Mouse (Mus musculus): ENCODE data around the gene Fam71f1.

GRCm38 (mm10) chr6:29382442-29382841 lies 63.5 kb downstream of the Fam71f1 start:
- TF ChIP-seq POLR2A (IDR thresholded peaks at IDR 0.05; ENCODE audit: insufficient read length, low read depth) = no peak
- no peak for TF ChIP-seq MYOD1 (IDR thresholded peaks at IDR 0.05; ENCODE audit: control insufficient read depth in 1 of 3, insufficient read length in 2 of 3, low read depth in 2 of 3)
- TF ChIP-seq MAX (IDR thresholded peaks at IDR 0.05; ENCODE audit: low read depth) = no peak
- no peak for TF ChIP-seq TCF12 (IDR thresholded peaks at IDR 0.05; ENCODE audit: insufficient read depth, poor library complexity, severe bottlenecking)
- TF ChIP-seq POLR2AphosphoS2 (IDR thresholded peaks at IDR 0.05; ENCODE audit: insufficient read length, low read depth) = no peak
- no peak for TF ChIP-seq REST (IDR thresholded peaks at IDR 0.05; ENCODE audit: insufficient read depth, insufficient read length)
- no peak for TF ChIP-seq USF1 (IDR thresholded peaks at IDR 0.05; ENCODE audit: low read depth)
- TF ChIP-seq TCF3 (IDR thresholded peaks at IDR 0.05; ENCODE audit: insufficient read length, low read depth) = no peak
